Mouse (Mus musculus) neural tube, embryonic 12.5 days (tissue): ENCODE measurements around the gene Ank3. TPM values are rescaled to one million over a fixed set of nuclear protein-coding genes. Genes with fewer than 3 reads are reported as not detected.
A peak's percentile ranks its signal among the peaks of the same experiment; 100 is the strongest.

ENCODE experiments used
- ATAC-seq: fragments of 200-750 bp; cut with Nextera tagmentation; 2 replicates; pipeline ENCODE4 v1.8.0; 2017; ENCODE audit warnings: low read depth, mild to moderate bottlenecking, moderate TSS enrichment, moderate library complexity; ENCODE audit not compliant: low FRiP score
- H3K27ac ChIP-seq: fragments of 300-500 bp; sonication (generic); 2 replicates; pipeline ENCODE4 v1.5.1; 2016
- H3K27me3 ChIP-seq: fragments of 300-500 bp; sonication (generic); replicated peaks from 2 replicates; pipeline ENCODE4 v1.6.1; 2016; ENCODE audit warnings: mild to moderate bottlenecking
- H3K36me3 ChIP-seq: fragments of 300-500 bp; sonication (generic); 2 replicates; pipeline ENCODE4 v1.6.1; 2016; ENCODE audit warnings: mild to moderate bottlenecking
- H3K4me1 ChIP-seq: fragments of 300-500 bp; sonication (generic); 2 replicates; pipeline ENCODE4 v1.6.1; 2016
- H3K4me2 ChIP-seq: fragments of 300-500 bp; sonication (generic); replicated peaks from 2 replicates; pipeline ENCODE4 v1.6.1; 2016; ENCODE audit warnings: mild to moderate bottlenecking
- H3K4me3 ChIP-seq: fragments of 300-500 bp; sonication (generic); 2 replicates; pipeline ENCODE4 v1.5.1; 2016
- H3K9ac ChIP-seq: fragments of 300-500 bp; sonication (generic); 2 replicates; pipeline ENCODE4 v1.6.1; 2016; ENCODE audit warnings: mild to moderate bottlenecking
- H3K9me3 ChIP-seq: fragments of 300-500 bp; sonication (generic); 2 replicates; pipeline ENCODE4 v1.6.1; 2016; ENCODE audit warnings: mild to moderate bottlenecking
- WGBS: fragments of 180-500 bp; shearing (Covaris S2); methylation state at CpG from one replicate; pipeline ENCODE4 v1.1.7; 2016; 5-methylcytosine and 5-hydroxymethylcytosine counted together
- polyA plus RNA-seq: library from polyadenylated mRNA; unstranded; fragments of >200 nt; fragmentation: Nextera tagmentation; extraction: Ambion mirVana; gene quantifications from 2 replicates; pipeline ENCODE4 v1.2.1, GENCODE M21; 2016

The Ank3 gene
- polyA plus RNA-seq, 1 experiment from 2014 or later, result 95.5 TPM

DNA sequence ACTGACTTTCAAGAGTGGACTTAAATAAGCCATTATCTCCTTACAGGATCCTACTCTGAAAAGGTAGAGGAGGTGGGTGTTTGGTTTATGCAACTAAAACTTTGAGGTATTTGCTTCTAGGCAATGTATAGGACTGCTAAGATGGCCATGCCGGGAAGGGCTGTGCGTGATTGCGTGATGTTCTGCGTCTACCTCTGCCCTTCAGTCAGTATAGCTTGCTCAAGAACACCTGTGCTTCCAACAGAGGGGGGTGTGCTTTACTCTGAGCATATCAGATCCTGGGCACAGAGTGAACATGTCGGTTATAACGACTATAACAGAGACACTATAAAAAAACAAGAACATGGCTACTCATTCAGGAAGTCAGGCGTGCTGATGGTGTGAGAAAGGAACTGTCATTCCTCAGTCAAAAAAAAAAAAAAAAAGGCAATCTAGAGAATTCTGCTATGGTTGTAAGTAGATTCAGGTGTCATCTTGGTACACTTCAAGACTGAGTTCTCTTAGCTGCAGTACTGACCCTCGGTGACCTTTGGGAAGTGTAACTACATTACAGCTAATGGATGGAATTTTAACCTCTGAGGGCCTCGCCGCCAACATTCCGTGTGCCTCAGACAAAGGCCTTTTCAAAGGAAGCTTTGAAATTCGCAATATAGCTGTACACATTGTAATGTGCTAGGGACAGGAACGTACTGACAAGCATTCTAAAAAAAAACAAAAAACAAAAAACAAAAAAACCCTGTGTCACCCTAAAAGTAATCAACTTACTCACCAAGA, 387.8 kb downstream of the Ank3 start:
- no peaks in the 10 kb centered on the region for H3K9me3 ChIP-seq
- no peak overlapping the region for H3K27ac ChIP-seq
- no peak overlapping the region for H3K9ac ChIP-seq
- no peak for ATAC-seq
- no peaks in the 10 kb centered on the region for H3K36me3 ChIP-seq
- 58% methylated on average over 13 of the region's 13 CpGs for WGBS
- no peaks in the 10 kb centered on the region for H3K27me3 ChIP-seq
- H3K4me1 ChIP-seq, result peaks cover 4% of the 10 kb centered on the region; the same call in 1 of the 2 replicates
- no peak overlapping the region for H3K4me3 ChIP-seq
- no peak overlapping the region for H3K4me2 ChIP-seq

DNA sequence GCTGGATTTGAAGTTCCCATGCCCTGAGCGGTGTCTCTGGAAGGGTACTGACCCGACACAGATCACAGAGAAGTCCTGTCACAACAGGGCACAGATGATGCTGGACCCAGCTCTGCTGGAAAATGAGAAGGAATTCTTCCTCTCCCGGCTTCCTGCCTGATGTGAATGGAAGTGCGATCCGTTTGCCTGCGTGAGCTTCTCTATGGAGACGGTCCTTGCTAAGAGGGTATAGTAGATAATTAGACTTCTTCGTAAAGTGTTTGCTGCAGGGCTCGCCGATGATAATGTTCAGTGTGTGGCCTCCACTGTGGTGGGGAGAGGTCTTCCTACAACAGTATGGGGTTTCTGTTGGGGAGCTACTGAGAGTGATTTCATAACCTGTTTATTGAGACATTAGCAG, 388.8 kb downstream of the Ank3 start:
- 54% methylated on average over 10 of the region's 10 CpGs for WGBS
- Histone ChIP-seq H3K9ac (no peak overlapping the region), H3K4me2 (no peak overlapping the region), H3K27ac (no peak overlapping the region), H3K9me3 (no peaks in the 10 kb centered on the region), H3K4me3 (no peak overlapping the region), H3K4me1 (peaks cover 4% of the 10 kb centered on the region; the same call in 1 of the 2 replicates), H3K27me3 (no peaks in the 10 kb centered on the region), H3K36me3 (no peaks in the 10 kb centered on the region)
- ATAC-seq, result no peak

DNA sequence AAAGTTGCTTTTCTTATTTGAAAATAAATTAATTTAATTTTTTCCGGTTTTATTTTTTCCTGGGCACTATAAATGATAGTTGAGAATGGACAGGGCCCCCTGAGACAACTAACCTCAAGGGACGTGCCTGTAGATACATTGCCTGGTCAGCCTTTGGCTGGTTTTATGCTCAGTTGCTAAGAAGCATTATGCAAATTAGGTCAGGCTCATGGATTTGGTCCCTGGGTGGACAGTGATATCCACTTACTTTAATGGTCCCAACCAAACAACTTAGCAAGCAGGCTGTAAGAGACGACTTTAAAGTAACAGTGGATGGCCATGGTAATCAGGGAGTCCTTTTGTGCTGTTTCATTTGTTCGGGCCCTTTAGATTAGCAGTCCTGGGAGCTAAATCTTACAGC, 392.0 kb downstream of the Ank3 start:
- no peak overlapping the region for H3K4me2 ChIP-seq
- no peaks in the 10 kb centered on the region for H3K9me3 ChIP-seq
- H3K4me3 ChIP-seq, result no peak overlapping the region
- H3K4me1 ChIP-seq, result peaks cover 4% of the 10 kb centered on the region; the same call in 1 of the 2 replicates
- no peaks in the 10 kb centered on the region for H3K27me3 ChIP-seq
- ATAC-seq, result no peak
- no peaks in the 10 kb centered on the region for H3K36me3 ChIP-seq
- 59% methylated on average over 4 of the region's 4 CpGs for WGBS
- no peak overlapping the region for H3K27ac ChIP-seq
- no peak overlapping the region for H3K9ac ChIP-seq

DNA sequence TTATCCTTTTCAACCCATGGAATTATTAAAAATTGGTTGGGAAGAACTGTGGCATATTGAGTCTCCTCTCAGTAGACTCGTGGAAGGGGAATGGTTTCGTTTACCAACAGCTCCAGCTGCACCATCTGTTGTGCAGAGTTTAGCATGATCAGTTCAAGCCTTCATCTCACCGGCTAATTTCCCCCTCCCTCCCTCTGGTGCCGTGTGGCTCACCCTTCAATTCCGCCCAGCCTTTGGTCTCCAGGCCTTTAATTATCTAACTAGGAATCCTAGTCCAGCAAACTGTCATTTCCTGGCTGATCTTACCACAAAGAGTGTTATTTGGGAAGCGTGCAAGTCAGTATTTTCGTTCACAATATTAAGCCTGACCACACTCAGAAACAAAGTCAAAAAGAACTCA, 393.4 kb downstream of the Ank3 start:
- H3K4me3 ChIP-seq, result no peak overlapping the region
- H3K36me3 ChIP-seq, result no peaks in the 10 kb centered on the region
- H3K4me1 ChIP-seq, result peaks cover 11% of the 10 kb centered on the region; the same call in 1 of the 2 replicates
- WGBS, result 69% methylated on average over 7 of the region's 7 CpGs
- H3K9me3 ChIP-seq, result no peaks in the 10 kb centered on the region
- H3K4me2 ChIP-seq, result no peak overlapping the region
- H3K9ac ChIP-seq, result no peak overlapping the region
- ATAC-seq, result no peak
- no peaks in the 10 kb centered on the region for H3K27me3 ChIP-seq
- no peak overlapping the region for H3K27ac ChIP-seq

DNA sequence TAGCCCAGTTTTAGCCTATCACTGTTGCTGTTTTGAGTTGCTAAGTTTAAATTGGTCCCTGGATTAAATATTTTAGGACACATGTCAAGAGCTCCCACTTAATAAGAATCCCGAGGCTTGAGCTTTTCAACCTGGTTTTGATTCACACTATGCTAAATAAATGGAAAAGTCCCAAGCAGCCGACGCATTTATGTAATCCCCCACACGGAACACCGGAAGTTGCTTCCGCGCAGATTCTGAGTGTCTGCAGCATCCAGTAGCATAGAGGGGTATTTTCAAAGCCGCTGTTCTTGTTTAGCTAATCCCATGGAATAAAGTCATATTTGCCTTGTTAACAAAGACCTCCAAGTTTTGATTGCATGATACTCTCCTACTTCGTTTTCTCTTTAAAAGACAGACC, 393.8 kb downstream of the Ank3 start:
- Histone ChIP-seq H3K4me1 (peaks cover 9% of the 10 kb centered on the region; the same call in 1 of the 2 replicates), H3K27ac (no peak overlapping the region), H3K4me3 (no peak overlapping the region), H3K4me2 (no peak overlapping the region), H3K36me3 (no peaks in the 10 kb centered on the region), H3K9ac (no peak overlapping the region), H3K27me3 (no peaks in the 10 kb centered on the region), H3K9me3 (no peaks in the 10 kb centered on the region)
- ATAC-seq, result no peak
- 93% methylated on average over 9 of the region's 9 CpGs for WGBS

DNA sequence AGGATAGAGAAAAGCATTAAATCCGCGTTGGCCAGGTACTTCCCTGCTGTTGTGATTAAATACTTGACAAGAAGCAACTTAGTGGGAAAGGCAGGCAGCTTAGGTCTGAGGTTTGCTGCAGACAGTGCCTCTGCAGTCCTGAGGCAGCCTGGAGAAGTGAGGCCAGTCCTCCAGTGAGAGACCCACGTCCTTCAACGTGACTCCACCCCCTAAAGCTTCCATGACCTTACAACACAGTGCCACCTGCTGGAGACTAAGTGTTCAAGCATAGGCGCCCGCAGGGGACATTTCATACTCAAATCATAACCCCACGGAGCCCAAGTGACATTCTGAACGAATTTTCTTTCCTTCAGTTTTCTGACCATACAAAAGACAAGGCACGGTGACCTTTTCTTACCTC, 394.5 kb downstream of the Ank3 start:
- no peak for ATAC-seq
- peaks cover 9% of the 10 kb centered on the region; the same call in 1 of the 2 replicates for H3K4me1 ChIP-seq
- 41% methylated on average over 9 of the region's 9 CpGs for WGBS
- no peaks in the 10 kb centered on the region for H3K9me3 ChIP-seq
- no peak overlapping the region for H3K4me2 ChIP-seq
- H3K27ac ChIP-seq, result no peak overlapping the region
- no peak overlapping the region for H3K9ac ChIP-seq
- H3K4me3 ChIP-seq, result no peak overlapping the region
- no peaks in the 10 kb centered on the region for H3K36me3 ChIP-seq
- H3K27me3 ChIP-seq, result no peaks in the 10 kb centered on the region

DNA sequence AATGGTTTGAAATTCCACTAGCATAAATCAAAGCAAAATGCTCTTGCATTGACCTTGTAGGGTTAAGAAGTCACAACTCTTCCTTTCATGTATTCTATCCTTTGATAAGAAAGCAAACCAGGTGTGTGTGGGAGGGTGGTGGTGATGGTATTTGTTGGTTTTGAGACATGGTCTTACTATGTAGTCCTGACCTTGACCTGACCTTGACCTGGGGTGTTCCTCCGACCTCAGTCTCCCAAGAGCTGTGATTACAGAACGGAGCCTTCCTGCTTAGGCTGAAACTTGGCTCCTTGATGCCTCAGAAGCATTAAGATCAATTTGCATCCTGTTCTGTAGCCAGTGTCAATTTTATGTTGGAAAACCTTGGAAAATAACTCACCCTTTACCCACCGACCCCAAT, 397.1 kb downstream of the Ank3 start:
- ATAC-seq, result no peak
- H3K4me1 ChIP-seq, result peaks cover 9% of the 10 kb centered on the region; the same call in 1 of the 2 replicates
- H3K9ac ChIP-seq, result no peak overlapping the region
- 81% methylated on average over 3 of the region's 3 CpGs for WGBS
- no peak overlapping the region for H3K4me3 ChIP-seq
- H3K9me3 ChIP-seq, result no peaks in the 10 kb centered on the region
- no peak overlapping the region for H3K27ac ChIP-seq
- H3K27me3 ChIP-seq, result no peaks in the 10 kb centered on the region
- no peak overlapping the region for H3K4me2 ChIP-seq
- no peaks in the 10 kb centered on the region for H3K36me3 ChIP-seq

DNA sequence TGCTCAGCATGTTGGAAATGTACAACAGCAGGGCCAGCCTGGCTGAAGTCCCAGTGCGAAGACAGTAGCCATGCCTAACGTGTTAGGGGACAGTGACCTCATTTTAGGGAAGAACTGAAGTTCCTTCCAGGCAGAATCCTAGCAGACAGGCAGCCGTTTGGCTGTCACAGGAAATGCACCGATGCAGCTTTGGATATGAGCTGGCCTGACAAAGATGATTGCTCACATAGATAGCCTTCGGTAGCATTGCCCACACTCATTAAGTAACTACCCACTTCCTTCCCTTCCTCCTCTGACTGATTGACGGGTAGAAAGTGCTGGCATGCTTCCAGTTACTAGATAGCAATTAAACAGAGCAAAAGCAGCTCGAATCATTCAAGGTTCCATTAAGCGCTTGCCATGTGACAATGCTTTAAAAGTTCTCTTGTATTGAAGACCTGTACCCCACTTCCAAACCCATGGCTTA, 397.9 kb downstream of the Ank3 start:
- WGBS, result 74% methylated on average over 8 of the region's 8 CpGs
- Histone ChIP-seq H3K4me1 (peaks cover 9% of the 10 kb centered on the region; the same call in 1 of the 2 replicates), H3K4me2 (no peak overlapping the region), H3K9ac (no peak overlapping the region), H3K4me3 (no peak overlapping the region), H3K27ac (no peak overlapping the region), H3K27me3 (no peaks in the 10 kb centered on the region), H3K9me3 (no peaks in the 10 kb centered on the region), H3K36me3 (no peaks in the 10 kb centered on the region)
- no peak for ATAC-seq

DNA sequence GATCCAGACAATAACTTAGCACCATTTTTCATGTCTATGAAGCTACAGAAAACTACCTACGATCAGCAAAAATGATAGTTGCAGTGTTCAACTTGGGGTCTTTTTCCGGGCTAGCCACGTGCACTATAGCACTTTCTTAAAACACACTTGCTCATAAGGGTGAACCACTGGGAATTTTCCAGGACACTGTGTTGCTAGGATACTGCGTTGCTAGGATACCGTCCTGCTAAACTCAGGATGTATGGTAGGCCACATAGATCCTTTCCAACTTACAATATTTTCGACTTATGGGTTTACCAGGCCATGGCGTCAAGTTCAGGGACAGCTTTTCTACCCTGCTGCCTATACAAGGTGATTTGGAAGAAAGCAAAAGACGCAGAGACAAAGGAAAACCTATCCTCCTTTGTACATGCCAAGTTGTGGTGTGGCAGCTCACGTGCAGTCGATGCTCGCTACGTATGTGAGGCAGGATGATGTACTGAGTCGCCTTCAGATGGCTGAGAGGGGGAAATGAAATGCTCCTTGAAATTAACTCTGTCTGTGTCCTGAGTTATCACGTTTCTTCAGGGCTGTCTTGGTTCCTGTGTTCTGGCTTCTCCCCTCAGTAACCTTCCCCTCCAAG, 404.7 kb downstream of the Ank3 start:
- H3K4me3 ChIP-seq, result no peak overlapping the region
- peak overlapping the region; percentile 16; the same call in 1 of the 2 replicates for H3K27ac ChIP-seq
- H3K4me1 ChIP-seq, result peaks cover 16% of the 10 kb centered on the region
- ATAC-seq, result peak; percentile 61
- no peaks in the 10 kb centered on the region for H3K36me3 ChIP-seq
- H3K9ac ChIP-seq, result no peak overlapping the region
- WGBS, result 69% methylated on average over 14 of the region's 14 CpGs
- no peaks in the 10 kb centered on the region for H3K27me3 ChIP-seq
- no peaks in the 10 kb centered on the region for H3K9me3 ChIP-seq
- H3K4me2 ChIP-seq, result no peak overlapping the region

DNA sequence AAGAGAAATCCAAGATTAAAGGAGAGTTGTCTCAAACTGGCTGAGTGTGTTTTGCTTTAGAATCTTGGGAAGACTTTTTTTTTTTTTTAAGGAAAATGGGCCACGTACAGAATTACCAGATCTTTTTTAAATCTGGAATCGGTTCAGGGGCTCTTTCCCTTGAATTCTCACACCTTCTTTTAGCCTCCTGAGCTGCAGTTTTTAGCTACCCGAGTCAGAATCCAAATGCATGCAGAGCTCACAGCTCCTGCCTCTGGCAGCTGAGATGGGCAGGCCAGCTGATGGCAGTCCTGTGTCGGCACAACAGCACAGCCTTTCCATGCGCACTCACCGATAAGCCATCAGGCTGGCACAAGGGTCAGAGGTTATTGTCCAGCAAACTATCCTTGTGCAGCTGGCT, 406.0 kb downstream of the Ank3 start:
- H3K9me3 ChIP-seq, result no peaks in the 10 kb centered on the region
- H3K4me3 ChIP-seq, result no peak overlapping the region
- no peak overlapping the region for H3K9ac ChIP-seq
- H3K4me2 ChIP-seq, result no peak overlapping the region
- peaks cover 16% of the 10 kb centered on the region for H3K4me1 ChIP-seq
- no peak for ATAC-seq
- H3K27ac ChIP-seq, result no peak overlapping the region
- peaks cover 7% of the 10 kb centered on the region; the same call in 1 of the 2 replicates for H3K36me3 ChIP-seq
- 71% methylated on average over 6 of the region's 6 CpGs for WGBS
- H3K27me3 ChIP-seq, result no peaks in the 10 kb centered on the region

DNA sequence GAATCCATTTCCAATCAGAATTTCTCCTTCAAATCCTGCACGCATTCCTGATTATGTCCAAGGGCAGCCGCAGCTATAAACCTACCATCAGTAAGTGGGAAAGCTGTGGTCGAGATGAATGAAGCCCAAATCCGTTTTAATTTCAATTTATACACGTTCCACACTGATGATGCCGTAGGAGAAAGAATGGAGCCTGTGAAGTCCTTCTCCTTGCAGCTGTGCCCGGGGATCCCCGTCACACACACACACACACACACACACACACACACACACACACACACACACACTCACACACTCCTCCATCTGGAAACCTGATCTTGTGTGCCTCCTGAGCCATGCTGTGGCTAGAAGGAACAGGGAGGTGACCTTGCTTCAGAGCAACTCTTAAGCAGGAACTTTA, 412.2 kb downstream of the Ank3 start:
- Histone ChIP-seq H3K9me3 (no peaks in the 10 kb centered on the region), H3K4me2 (no peak overlapping the region), H3K27me3 (no peaks in the 10 kb centered on the region), H3K9ac (no peak overlapping the region), H3K4me1 (peaks cover 5% of the 10 kb centered on the region), H3K4me3 (no peak overlapping the region), H3K36me3 (peaks cover 11% of the 10 kb centered on the region; the same call in 1 of the 2 replicates), H3K27ac (no peak overlapping the region)
- no peak for ATAC-seq
- WGBS, result 78% methylated on average over 8 of the region's 8 CpGs

DNA sequence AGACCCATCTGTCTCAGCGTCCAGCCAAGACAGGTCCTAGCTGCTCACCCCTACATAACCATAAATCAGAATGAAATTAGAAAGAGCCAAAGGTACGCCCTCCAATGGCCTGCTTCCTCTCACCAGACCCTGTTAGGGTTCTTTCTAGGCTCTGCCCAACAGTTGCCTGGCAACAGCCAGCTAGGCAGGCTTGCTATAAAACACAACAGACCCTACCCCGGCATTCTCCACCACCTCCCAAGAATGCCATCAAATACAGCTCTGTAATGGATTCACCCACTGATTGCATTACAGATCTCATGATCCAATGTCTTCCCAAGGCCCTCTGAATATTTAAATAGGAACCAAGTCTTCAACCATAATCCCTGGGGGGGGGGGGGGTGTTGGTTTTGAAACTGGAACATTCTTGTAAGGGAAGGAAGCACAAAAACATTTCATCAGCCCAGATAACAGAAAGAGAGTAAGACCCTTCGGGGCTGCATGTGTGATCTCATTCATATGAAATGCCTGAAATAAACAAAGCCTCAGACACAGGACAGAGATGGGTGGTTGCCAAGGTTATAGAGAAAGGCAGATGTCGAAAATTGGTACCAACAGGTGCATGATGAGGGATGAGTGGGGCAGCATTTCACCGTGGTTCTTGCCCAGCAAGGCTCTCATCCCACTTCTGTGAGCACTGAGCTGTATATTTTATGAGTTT, 415.4 kb downstream of the Ank3 start:
- Histone ChIP-seq H3K9ac (no peak overlapping the region), H3K4me3 (no peak overlapping the region), H3K36me3 (peaks cover 8% of the 10 kb centered on the region; the same call in 1 of the 2 replicates), H3K27me3 (no peaks in the 10 kb centered on the region), H3K4me1 (peaks cover 5% of the 10 kb centered on the region), H3K27ac (no peak overlapping the region), H3K4me2 (no peak overlapping the region), H3K9me3 (no peaks in the 10 kb centered on the region)
- ATAC-seq, result peak; percentile 37; the same call in 1 of the 2 replicates
- 55% methylated on average over 6 of the region's 6 CpGs for WGBS
